22 mouse cellular contexts compared by ENCODE assay signal in genomic region chr9:98380593-98380992, GRCm38 (mm10). TPM values are rescaled to one million over a fixed set of nuclear protein-coding genes. Genes with fewer than 3 reads are reported as not detected.
DNase-seq lines count a peak whose midpoint lies in the region; ATAC-seq and TF ChIP-seq lines count a peak whose summit lies in the region.
"Had no signal": no experiment of that assay in that cellular context is flagged by ENCODE, and none has a peak within 500 bp of the region (broad histone marks: within the 10 kb centered on the region; RNA-seq: fewer than 3 reads in every experiment).

No protein-coding gene starts in this region.

- DNase-seq in heart, adult 11 months: peak; percentile 64
- DNase-seq in liver, embryonic 13.5 days: no peak
- no peak for DNase-seq in liver, postnatal 0 days
- DNase-seq in urinary bladder, postnatal 36 days (ENCODE audit: low spot score in 2 of 2): no peak
- no peak for DNase-seq in embryo, embryonic 9.5 days (ENCODE audit: extremely low spot score)
- no peak for DNase-seq in thymus, postnatal 10 days (ENCODE audit: low spot score in 2 of 2)
- DNase-seq: adrenal gland, adult 2 months; adrenal gland, postnatal 25 days; B cell, adult 2 months; cerebellum, adult 18-20 months; cerebellum, postnatal 10 days; forebrain, postnatal 0 days; gastrocnemius, postnatal 14 days; heart, postnatal 10 days; heart, postnatal 4 days had no signal

- H3K4me2 ChIP-seq in heart, embryonic 12.5 days: no peak overlapping the region
- no peak overlapping the region for H3K4me2 ChIP-seq in liver, embryonic 13.5 days
- no peak overlapping the region for H3K4me2 ChIP-seq in liver, postnatal 0 days (ENCODE audit: low read depth, low read length)
- H3K4me2 ChIP-seq: embryonic facial prominence, embryonic 13.5 days; forebrain, embryonic 13.5 days; hindbrain, embryonic 13.5 days had no signal

- H3K36me3 ChIP-seq in heart, embryonic 12.5 days: no peaks in the 10 kb centered on the region
- peaks cover 15% of the 10 kb centered on the region for H3K36me3 ChIP-seq in liver, embryonic 13.5 days
- H3K36me3 ChIP-seq in liver, postnatal 0 days (replicated peaks; ENCODE audit: insufficient read depth, low read length): no peaks in the 10 kb centered on the region
- H3K36me3 ChIP-seq: embryonic facial prominence, embryonic 13.5 days; hindbrain, embryonic 13.5 days had no signal

- H3K9ac ChIP-seq in heart, embryonic 12.5 days: no peak overlapping the region
- no peak overlapping the region for H3K9ac ChIP-seq in liver, embryonic 13.5 days
- no peak overlapping the region for H3K9ac ChIP-seq in liver, postnatal 0 days (replicated peaks)
- H3K9ac ChIP-seq: embryonic facial prominence, embryonic 13.5 days; forebrain, embryonic 13.5 days; forebrain, postnatal 0 days; hindbrain, embryonic 13.5 days had no signal

- TF ChIP-seq EP300 in liver, postnatal 0 days (IDR thresholded peaks at IDR 0.05; ENCODE audit: low read depth): no peak

- no peaks in the 10 kb centered on the region for H3K9me3 ChIP-seq in heart, embryonic 12.5 days (replicated peaks)
- no peaks in the 10 kb centered on the region for H3K9me3 ChIP-seq in liver, embryonic 13.5 days (replicated peaks)
- H3K9me3 ChIP-seq in liver, postnatal 0 days (ENCODE audit: low read length): no peaks in the 10 kb centered on the region
- H3K9me3 ChIP-seq: embryonic facial prominence, embryonic 13.5 days; forebrain, embryonic 13.5 days; G1E; hindbrain, embryonic 13.5 days had no signal

- 84% methylated on average over 9 of the region's 9 CpGs for WGBS in heart, embryonic 12.5 days
- 62% methylated on average over 9 of the region's 9 CpGs for WGBS in liver, embryonic 13.5 days (ENCODE audit: insufficient replicate concordance)
- 75% methylated on average over 9 of the region's 9 CpGs for WGBS in liver, postnatal 0 days (ENCODE audit: insufficient replicate concordance)

- H3K4me3 ChIP-seq in heart, embryonic 12.5 days: no peak overlapping the region
- no peak overlapping the region for H3K4me3 ChIP-seq in liver, embryonic 13.5 days (replicated peaks)
- no peak overlapping the region for H3K4me3 ChIP-seq in liver, postnatal 0 days (ENCODE audit: low read depth, low read length)
- H3K4me3 ChIP-seq: embryonic facial prominence, embryonic 13.5 days; forebrain, embryonic 13.5 days; hindbrain, embryonic 13.5 days had no signal

- H3K27me3 ChIP-seq in heart, embryonic 12.5 days (replicated peaks): no peaks in the 10 kb centered on the region; the same call in 1 of the 2 replicates
- no peaks in the 10 kb centered on the region for H3K27me3 ChIP-seq in liver, embryonic 13.5 days
- no peaks in the 10 kb centered on the region for H3K27me3 ChIP-seq in liver, postnatal 0 days (ENCODE audit: insufficient read depth, low read length)
- H3K27me3 ChIP-seq: embryonic facial prominence, embryonic 13.5 days; forebrain, embryonic 13.5 days; hindbrain, embryonic 13.5 days had no signal

- H3K27ac ChIP-seq in heart, embryonic 12.5 days (ENCODE audit: poor library complexity, severe bottlenecking): no peak overlapping the region
- no peak overlapping the region for H3K27ac ChIP-seq in liver, embryonic 13.5 days
- no peak overlapping the region for H3K27ac ChIP-seq in liver, postnatal 0 days (ENCODE audit: low read depth)
- H3K27ac ChIP-seq: embryonic facial prominence, embryonic 13.5 days; forebrain, embryonic 13.5 days; hindbrain, embryonic 13.5 days; hindbrain, postnatal 0 days had no signal

- no peaks in the 10 kb centered on the region for H3K4me1 ChIP-seq in heart, embryonic 12.5 days (replicated peaks)
- peaks cover 8% of the 10 kb centered on the region for H3K4me1 ChIP-seq in liver, embryonic 13.5 days (replicated peaks)
- H3K4me1 ChIP-seq in liver, postnatal 0 days (ENCODE audit: insufficient read depth): no peaks in the 10 kb centered on the region

- no peak for ATAC-seq in heart, embryonic 12.5 days (ENCODE audit: insufficient number of reproducible peaks, low FRiP score)
- peak; percentile 61; the same call in 1 of the 2 replicates for ATAC-seq in liver, embryonic 13.5 days (ENCODE audit: low read depth)
- peak; percentile 45 for ATAC-seq in liver, postnatal 0 days
- ATAC-seq: CD4-positive, CD25-positive, alpha-beta regulatory T cell, adult 4 months; forebrain, embryonic 13.5 days; forebrain, postnatal 0 days; hindbrain, postnatal 0 days had no signal

- no peak for TF ChIP-seq CTCF in liver, postnatal 0 days (IDR thresholded peaks at IDR 0.05; ENCODE audit: low read depth)

RNA-seq across cellular contexts. Expression of gene Rbp1, which starts 42.2 kb away (rescaled TPM):
- polyA plus RNA-seq in heart, embryonic 12.5 days (2016; fragmentation: Nextera tagmentation; extraction: Ambion mirVana): 60.3 and 64.1 TPM in 2 replicates
- 31.7 and 34.3 TPM in 2 replicates for polyA plus RNA-seq in liver, embryonic 13.5 days (2015; fragmentation: Nextera tagmentation; extraction: Ambion mirVana)
- 54.3 and 59.6 TPM in 2 replicates for polyA plus RNA-seq in liver, postnatal 0 days (2015; fragmentation: Nextera tagmentation; extraction: Ambion mirVana)
- polyA plus RNA-seq: G1E had no signal
